In the genomic region with DNA sequence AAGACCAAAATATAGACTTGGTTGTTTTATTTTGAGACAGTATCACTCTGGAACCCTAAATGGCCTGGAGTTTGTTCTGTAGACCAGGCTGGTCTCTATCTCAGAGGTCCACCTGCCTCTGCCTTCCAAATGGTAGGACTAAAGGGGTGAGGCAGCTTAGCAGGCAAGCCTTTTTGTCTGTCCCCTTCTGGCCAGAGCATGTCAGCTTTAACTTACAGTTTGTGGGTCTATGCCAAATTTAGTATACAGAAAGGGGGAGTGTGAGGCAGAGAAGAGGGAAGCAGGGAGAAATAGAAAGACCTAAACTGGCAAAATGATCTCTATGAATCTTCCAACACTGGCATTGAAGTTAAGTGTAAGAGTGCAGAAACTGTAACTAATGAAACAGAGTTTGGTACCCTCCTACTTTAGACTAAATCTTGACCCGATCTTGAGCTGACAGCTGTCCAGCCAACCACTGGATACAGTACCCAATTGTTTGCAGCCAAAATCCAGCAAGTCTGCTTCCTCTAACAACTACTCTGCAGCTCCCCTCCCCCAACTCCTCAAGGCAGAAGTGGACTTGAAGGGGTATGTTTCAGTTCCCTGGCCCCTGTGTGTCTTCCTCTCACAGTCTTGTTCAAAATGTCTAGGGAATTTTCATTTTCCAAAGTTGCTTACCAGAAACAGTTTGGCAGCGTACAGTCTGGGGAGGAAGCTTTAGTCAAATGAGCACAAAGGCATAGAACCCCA, we compare ENCODE assay signal across 8 mouse cellular contexts.
A peak's percentile ranks its signal among the peaks of the same experiment; 100 is the strongest.
DNase-seq lines count a peak whose midpoint lies in the region; ATAC-seq and TF ChIP-seq lines count a peak whose summit lies in the region.

No protein-coding gene starts in this region.

- no peaks in the 10 kb centered on the region for H3K36me3 ChIP-seq in heart, embryonic 10.5 days
- no peaks in the 10 kb centered on the region for H3K36me3 ChIP-seq in CH12.LX (replicated peaks in 1 of 2; ENCODE audit: control insufficient read depth in 1 of 2, insufficient read depth in 1 of 2, low read length in 1 of 2)
- H3K36me3 ChIP-seq in lung, embryonic 15.5 days = no peaks in the 10 kb centered on the region

- dilution Hi-C loops in CH12.LX (cut with MboI; ENCODE audit: extremely low pct_ligation_motif_present, extremely low pct_unique_long_range_greater_than_20kb, low sequenced_read_pairs) = no loop called here

- H3K9me3 ChIP-seq in heart, embryonic 10.5 days = no peaks in the 10 kb centered on the region
- no peaks in the 10 kb centered on the region for H3K9me3 ChIP-seq in CH12.LX (replicated peaks; ENCODE audit: low read length)
- H3K9me3 ChIP-seq in lung, embryonic 15.5 days = no peaks in the 10 kb centered on the region

- H3K4me2 ChIP-seq in CH12.LX (ENCODE audit: insufficient read depth, low read depth, poor library complexity, severe bottlenecking) = no peak overlapping the region
- no peak overlapping the region for H3K4me2 ChIP-seq in lung, embryonic 15.5 days

- H3K4me1 ChIP-seq in heart, embryonic 10.5 days = 0 out of 2 replicates have a peak, but pooled peaks cover 5% of the 10 kb centered on the region
- peaks cover 4 to 19% of the 10 kb centered on the region in 2 experiments; a peak in 2 of 4 replicates for H3K4me1 ChIP-seq in CH12.LX (ENCODE audit: control insufficient read depth in 1 of 2, insufficient read depth in 2 of 2)
- H3K4me1 ChIP-seq in lung, embryonic 15.5 days = peaks cover 22% of the 10 kb centered on the region

- no peaks in the 10 kb centered on the region for H3K79me2 ChIP-seq in CH12.LX (replicated peaks; ENCODE audit: control insufficient read depth, extremely low read depth, insufficient read depth, poor library complexity, severe bottlenecking)

- peak; percentile 58 to 74 for DNase-seq in heart, adult 18-20 months
- DNase-seq in heart, embryonic 10.5 days (ENCODE audit: low spot score) = no peak
- DNase-seq in CH12.LX (ENCODE audit: extremely low read depth) = peak; percentile 26
- peak; percentile 27 for DNase-seq in gastrocnemius, postnatal 25 days
- no peak for DNase-seq in testis, postnatal 14 days (ENCODE audit: low spot score)
- DNase-seq in cerebellum, adult 8-10 months = no peak
- DNase-seq in natural killer cell, adult 2 months (ENCODE audit: low spot score in 2 of 2) = no peak

- TF ChIP-seq RAD21 in CH12.LX (IDR thresholded peaks at IDR 0.05; ENCODE audit: low read depth, low read length) = no peak

- no peak overlapping the region for H3K9ac ChIP-seq in CH12.LX (ENCODE audit: insufficient read depth, low read depth)
- H3K9ac ChIP-seq in lung, embryonic 15.5 days = no peak overlapping the region

- H3K27me3 ChIP-seq in heart, embryonic 10.5 days (ENCODE audit: insufficient read depth, poor library complexity, severe bottlenecking) = no peaks in the 10 kb centered on the region
- no peaks in the 10 kb centered on the region for H3K27me3 ChIP-seq in CH12.LX (replicated peaks)
- no peaks in the 10 kb centered on the region for H3K27me3 ChIP-seq in lung, embryonic 15.5 days

- WGBS in heart, embryonic 10.5 days = 82% methylated on average over 2 of the region's 2 CpGs
- 50% methylated on average over 2 of the region's 2 CpGs for WGBS in lung, embryonic 15.5 days

- ATAC-seq in lung, embryonic 15.5 days (ENCODE audit: borderline replicate concordance, extremely low read depth, low FRiP score, low TSS enrichment) = no peak

- H3K4me3 ChIP-seq in heart, embryonic 10.5 days = no peak overlapping the region
- no peak overlapping the region for H3K4me3 ChIP-seq in CH12.LX (replicated peaks in 1 of 3; ENCODE audit: low read depth in 2 of 3, low read length in 2 of 3, poor library complexity in 1 of 3)
- no peak overlapping the region for H3K4me3 ChIP-seq in lung, embryonic 15.5 days

- H3K27ac ChIP-seq in heart, embryonic 10.5 days = no peak overlapping the region
- no peak overlapping the region for H3K27ac ChIP-seq in CH12.LX (ENCODE audit: insufficient read depth, low read depth)
- 0 out of 2 replicates have a peak overlapping the region, but pooled peaks have one; percentile 2 for H3K27ac ChIP-seq in lung, embryonic 15.5 days

- TF ChIP-seq POLR2A in CH12.LX (IDR thresholded peaks at IDR 0.05; ENCODE audit: low read depth, low read length) = no peak

- in situ Hi-C loops in CH12.LX (cut with MboI; ENCODE audit: low pct_ligation_motif_present, low pct_unique_long_range_greater_than_20kb, low sequenced_read_pairs) = no loop called here

- TF ChIP-seq CTCF in CH12.LX (conservative IDR thresholded peaks at IDR 0.05 in 1 of 2, IDR thresholded peaks at IDR 0.05 in 1 of 2; ENCODE audit: low read depth in 2 of 2, low read length in 2 of 2) = no peak

- no peak for TF ChIP-seq EP300 in CH12.LX (IDR thresholded peaks at IDR 0.05; ENCODE audit: low read length)

TF ChIP-seq in CH12.LX, 34 proteins besides CTCF, POLR2A, EP300 and RAD21:
- no peak for TF ChIP-seq IRF4 (IDR thresholded peaks at IDR 0.05; ENCODE audit: low read depth, low read length)
- TF ChIP-seq CHD2 (IDR thresholded peaks at IDR 0.05; ENCODE audit: low read length) = 0 out of 2 replicates have a peak, but pooled peaks have one; percentile 14

Comparison
In these comparisons a context has a peak if more than half of its experiments do, and no peak if none do; other contexts are left out.
1. DNase-seq: peak in heart, adult 18-20 months (2 of 2), CH12.LX (single experiment) and gastrocnemius, postnatal 25 days (single experiment); none in heart, embryonic 10.5 days (single experiment), testis, postnatal 14 days (single experiment), cerebellum, adult 8-10 months (single experiment) and natural killer cell, adult 2 months (0 of 2).